Mouse (Mus musculus) lung, postnatal 4 days (tissue): Measurements from ENCODE around the gene Slmap.
"Not testable (repeated sequence)": the region's sequence is repeated elsewhere in the genome, so short reads cannot be mapped to it uniquely, and the experiment has no call there.

Experiments
- DNase-seq, 2 experiments: peaks; one replicate each; pipeline ENCODE4 v3.0.0; 2021

Gene Slmap

GRCm38 (mm10) chr14:26531410-26532313, 3.1 kb downstream of the Slmap start:
- no peak for DNase-seq

- peak in 1 of 2 experiments; percentile 23 for DNase-seq
These were observed 4.4 kb downstream of the Slmap start for GRCm38 (mm10) chr14:26530350-26530749.

- no peak for DNase-seq
These were observed 6.4 kb downstream of the Slmap start for GRCm38 (mm10) chr14:26528296-26528695.

- no peak for DNase-seq
These were observed 8.8 kb downstream of the Slmap start for GRCm38 (mm10) chr14:26525955-26526354.

DNA sequence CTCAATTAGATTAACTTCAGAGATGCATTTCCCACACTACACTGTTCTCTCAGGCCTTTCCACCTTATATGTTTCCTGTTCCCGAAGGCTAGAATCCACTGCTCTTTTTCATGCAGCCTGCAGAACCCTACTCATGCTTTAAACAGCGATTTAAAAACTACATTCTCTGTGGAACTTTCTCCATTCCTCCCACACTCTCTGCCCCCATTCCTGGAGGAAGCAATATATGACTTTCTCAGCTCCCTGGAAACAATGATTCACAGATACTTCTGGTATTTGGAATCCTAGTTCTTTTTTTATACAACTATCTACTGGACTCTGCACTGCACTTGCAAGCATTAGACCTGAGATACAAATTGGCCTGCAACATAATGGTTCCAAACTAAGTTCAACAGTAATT, 11.6 kb downstream of the Slmap start:
- DNase-seq = no peak

DNA sequence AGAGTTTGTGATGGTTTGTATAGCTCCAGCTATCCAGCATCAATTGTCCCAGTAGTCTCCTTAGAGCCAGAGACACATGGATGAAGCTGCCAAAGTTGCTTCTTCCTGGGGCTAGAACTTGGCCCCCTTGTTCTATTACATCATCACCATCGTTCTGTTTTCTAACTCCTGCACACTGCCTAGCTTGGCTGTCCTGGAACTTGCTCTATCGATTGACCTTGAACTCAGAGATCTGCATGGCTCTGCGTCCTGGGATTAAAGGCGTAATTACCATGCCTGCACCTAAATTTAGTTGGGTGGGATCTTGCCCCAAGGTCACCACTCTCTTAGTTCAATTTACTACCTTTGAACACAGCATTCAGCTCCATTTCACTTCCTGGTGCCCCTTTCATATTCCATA, 14.9 kb downstream of the Slmap start:
- no peak for DNase-seq

DNA sequence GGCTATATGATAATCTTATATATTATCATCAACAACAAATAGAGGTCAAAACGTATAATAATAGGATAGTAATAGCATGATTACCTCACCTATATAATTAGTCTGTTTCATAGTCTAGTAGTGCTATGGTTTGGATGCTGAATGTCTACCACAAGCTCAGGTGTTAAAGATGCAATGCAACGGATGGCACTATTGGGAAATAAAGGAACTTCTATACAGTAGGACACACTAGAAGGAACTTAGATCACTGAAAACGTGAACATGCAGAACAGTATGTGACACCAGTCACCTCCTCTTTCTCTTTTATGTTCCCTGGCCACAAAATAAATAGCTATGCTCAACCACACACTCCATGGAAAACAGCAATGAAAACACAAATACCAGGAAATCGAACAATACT, 16.9 kb downstream of the Slmap start:
- DNase-seq = no peak

GRCm38 (mm10) chr14:26516232-26516631, 18.5 kb downstream of the Slmap start:
- not testable (repeated sequence) for DNase-seq

GRCm38 (mm10) chr14:26515802-26516201, 18.9 kb downstream of the Slmap start:
- DNase-seq = peak in 1 of 2 experiments; percentile 14

DNA sequence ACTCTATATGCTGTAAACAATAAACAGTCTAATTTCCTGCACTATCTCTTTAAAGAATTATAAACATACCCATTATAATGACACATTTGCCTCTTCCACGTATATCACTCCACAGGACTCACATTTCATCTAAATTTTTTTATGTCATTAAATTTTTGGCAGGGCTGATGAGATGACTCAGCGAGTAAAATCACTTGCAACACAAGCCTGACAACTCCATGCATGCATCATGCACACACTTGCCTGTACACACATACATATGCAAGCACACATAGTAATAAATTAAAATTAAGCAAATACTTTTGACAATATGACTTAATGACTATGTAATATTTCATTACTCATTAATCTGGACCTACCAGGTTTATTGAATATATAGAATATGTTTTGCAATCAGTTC, 24.2 kb downstream of the Slmap start:
- no peak for DNase-seq

GRCm38 (mm10) chr14:26508150-26508549, 26.6 kb downstream of the Slmap start:
- DNase-seq = no peak

DNA sequence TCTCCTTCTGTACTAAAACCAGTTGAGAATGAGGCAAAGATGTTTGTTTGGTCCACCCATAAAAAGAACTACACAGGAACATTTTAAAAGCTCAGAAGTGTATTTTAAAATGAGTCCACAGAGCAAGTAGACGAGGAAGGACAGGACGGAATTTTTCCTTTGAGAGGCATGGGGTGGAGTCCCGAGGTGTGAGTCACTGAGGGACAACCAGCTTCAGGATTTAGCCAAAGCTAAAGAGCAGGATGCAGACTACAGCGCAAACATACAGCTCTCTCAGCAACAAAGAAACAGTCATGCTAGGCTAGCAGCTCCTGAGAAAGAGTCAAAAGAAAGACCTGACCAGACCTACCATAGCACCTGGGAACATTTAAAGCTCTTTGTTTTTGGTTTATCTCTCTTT, 27.4 kb downstream of the Slmap start:
- no peak for DNase-seq

GRCm38 (mm10) chr14:26504541-26504940, 30.2 kb downstream of the Slmap start:
- no peak for DNase-seq

GRCm38 (mm10) chr14:26500136-26500933, 34.4 kb downstream of the Slmap start:
- no peak for DNase-seq

DNA sequence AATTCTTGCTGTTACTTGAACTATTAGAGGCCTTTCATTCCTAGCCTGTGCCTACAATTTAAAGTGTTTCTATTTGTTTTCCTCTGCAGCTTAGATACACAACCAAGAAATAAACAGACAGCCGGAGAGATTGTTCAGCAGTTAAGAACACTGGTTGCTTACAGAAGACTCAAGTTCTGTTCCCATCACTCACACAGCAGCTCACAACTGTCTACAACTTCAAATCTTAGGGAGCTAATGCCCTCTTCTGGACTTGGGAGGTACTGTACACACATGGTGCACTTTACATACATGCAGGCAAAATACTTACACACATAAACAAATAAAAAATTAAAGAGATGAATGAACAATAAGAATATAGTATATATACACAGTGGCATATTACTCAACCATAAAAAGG, 39.7 kb downstream of the Slmap start:
- DNase-seq = no peak

DNA sequence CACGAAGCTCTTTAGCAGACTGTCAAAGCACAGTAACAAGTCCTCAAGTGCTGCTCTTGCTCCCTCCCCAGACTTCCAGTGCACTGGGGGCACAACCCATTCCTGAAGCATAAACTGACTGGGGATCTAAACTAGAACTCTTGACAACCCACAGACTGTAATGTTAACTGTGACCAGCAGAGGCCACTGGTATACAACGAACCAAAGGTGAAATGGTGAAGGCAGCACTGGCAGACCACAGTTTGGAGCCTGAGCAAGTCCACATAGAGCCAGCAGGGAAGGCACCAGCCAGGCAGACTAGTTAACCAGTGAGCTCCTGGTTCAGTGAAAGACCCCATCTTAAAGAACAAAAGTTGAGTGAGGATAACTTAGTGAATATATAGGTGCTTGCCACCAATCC, 43.6 kb downstream of the Slmap start:
- peak; percentile 37 to 82 for DNase-seq

DNA sequence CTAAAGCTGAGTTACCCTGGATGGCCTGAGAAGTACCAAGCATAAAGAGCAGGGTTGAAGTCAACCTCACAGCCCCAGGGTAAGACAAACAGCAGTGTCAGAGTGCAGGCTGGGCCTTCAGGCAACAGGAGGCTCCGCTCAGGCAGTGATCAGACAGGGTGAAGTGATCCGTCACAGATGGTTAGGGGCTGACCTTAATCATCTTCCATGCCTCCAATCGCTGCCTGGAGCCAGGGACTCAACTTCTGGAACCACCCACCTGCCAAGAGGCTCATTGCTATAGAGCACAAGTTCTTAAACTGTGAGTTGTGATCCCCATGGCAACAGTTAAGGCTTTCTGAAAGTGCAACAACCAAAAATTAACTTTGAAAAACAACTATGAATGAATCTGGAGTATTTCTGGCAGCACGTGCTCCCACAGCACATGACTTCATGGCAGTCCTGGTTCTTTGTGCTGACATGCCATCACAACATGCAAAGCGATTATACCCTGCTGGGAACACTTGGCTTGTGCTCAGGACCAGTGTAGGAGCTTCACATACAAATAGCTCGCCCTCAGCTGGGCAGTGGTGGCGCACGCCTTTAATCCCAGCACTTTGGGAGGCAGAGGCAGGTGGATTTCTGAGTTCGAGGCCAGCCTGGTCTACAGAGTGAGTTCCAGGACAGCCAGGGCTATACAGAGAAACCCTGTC, 46.3 kb downstream of the Slmap start:
- peak in 1 of 2 experiments; percentile 45 for DNase-seq

- DNase-seq = no peak
These were observed 48.1 kb downstream of the Slmap start for GRCm38 (mm10) chr14:26486416-26487198.

GRCm38 (mm10) chr14:26481457-26481856, 53.3 kb downstream of the Slmap start:
- DNase-seq = no peak

DNA sequence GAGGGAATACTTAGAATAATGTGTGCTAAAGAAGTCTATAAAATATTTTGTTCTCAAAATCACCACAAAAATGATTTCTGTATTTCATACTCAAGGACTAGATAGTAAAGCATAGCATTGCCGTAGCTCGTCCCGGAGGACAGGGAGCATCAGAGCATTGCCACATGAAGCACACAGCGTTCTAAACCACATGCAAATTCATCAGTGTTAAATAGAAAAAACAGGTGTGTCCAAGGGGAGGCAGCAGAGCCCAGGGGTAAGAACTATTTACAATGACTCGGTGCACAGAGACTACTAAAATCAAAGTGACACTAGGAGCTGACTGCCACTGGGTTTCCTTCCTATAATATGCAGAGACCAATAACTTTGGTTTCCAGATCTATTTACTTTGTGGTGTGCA, 57.0 kb downstream of the Slmap start:
- DNase-seq = no peak

- DNase-seq = no peak
These were observed 58.3 kb downstream of the Slmap start for GRCm38 (mm10) chr14:26476391-26476790.

DNA sequence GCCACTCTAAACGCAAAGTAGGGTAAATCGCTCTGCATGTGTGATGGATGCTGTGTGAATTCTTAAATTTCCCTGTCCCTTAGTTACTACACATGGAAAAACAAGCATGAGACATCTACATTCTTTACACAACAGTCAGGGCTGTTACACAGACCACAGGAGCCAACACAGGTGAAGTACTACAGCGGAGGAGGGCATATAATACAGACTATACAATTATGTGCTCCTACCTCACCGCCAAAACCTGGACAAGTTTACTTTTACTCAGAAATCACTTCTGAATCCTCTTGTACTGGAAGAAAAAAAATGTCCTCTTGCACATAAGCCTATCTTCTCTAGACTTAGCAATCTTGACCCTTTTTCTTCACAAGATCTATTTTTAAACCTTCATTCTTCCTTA, 66.8 kb downstream of the Slmap start:
- no peak for DNase-seq
